Mouse (Mus musculus): ENCODE data around the gene Hmcn1. TPM values are rescaled to one million over a fixed set of nuclear protein-coding genes. Genes with fewer than 3 reads are reported as not detected.

The Hmcn1 gene
- polyA plus RNA-seq, 2 experiments: 35.3 to 80.4 TPM

DNA sequence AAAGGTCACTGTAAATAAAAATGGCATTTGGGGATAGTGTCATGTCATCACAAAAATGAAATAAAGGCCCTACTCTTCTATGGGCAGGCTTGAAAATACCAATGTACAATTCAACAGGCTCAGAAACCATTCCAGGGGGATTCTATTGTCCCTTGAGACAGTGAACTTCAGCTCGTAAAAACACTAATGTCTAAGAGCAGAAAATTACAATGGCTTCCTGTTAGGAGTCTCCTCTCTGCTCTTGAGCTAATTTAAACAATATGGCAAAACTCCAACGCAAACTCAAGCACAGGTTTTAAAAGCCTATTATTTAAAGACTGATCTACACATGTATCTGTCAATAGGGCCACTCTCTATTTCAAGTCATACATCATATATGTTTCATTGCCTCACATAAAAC is 49.6 kb downstream of the Hmcn1 start:
- 13% methylated on average over 2 of the region's 2 CpGs for WGBS
- no peaks in the 10 kb centered on the region for H3K9me3 ChIP-seq (ENCODE audit: control insufficient read depth, low read length)
- H3K27me3 ChIP-seq (ENCODE audit: control insufficient read depth, insufficient read depth, low read length): no peaks in the 10 kb centered on the region
- H3K36me3 ChIP-seq (ENCODE audit: control insufficient read depth, insufficient read depth, low read length): no peaks in the 10 kb centered on the region
- 0 out of 2 replicates have a peak, but pooled peaks cover 5% of the 10 kb centered on the region for H3K4me1 ChIP-seq (ENCODE audit: control insufficient read depth, insufficient read depth, low read length)
- no peak overlapping the region for H3K9ac ChIP-seq (ENCODE audit: low read depth, low read length, severe bottlenecking)
- TF ChIP-seq POLR2A (IDR thresholded peaks at IDR 0.05; ENCODE audit: borderline replicate concordance, extremely low read depth, insufficient read depth, insufficient read length): no peak
- no peak overlapping the region for H3K4me3 ChIP-seq (replicated peaks; ENCODE audit: low read length)
- H3K27ac ChIP-seq (replicated peaks; ENCODE audit: low read depth, low read length): no peak overlapping the region
- H3K4me2 ChIP-seq (replicated peaks; ENCODE audit: low read depth, low read length, severe bottlenecking): no peak overlapping the region
- ATAC-seq (ENCODE audit: low FRiP score, low read depth) (no peak), DNase-seq (ENCODE audit: low spot score) (no peak)

DNA sequence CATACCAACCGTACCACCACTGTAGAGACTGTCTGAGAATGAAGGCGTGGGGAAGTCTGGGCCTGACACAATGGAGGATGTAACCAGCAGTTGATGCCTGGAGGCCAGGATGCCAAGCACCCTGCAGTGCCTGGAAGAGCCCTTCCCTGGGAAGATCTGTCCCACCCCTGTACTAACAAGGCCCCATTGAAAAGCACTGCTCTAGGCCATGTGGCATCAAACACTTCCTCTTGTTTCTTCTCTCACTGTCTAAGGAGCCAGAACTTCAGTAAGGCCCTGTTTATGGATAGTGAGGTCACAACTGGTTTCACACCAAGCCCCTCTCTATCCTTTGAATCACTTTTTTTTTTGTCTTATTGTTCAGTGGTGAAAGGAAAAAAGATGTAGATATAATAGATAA is 51.1 kb downstream of the Hmcn1 start:
- Histone ChIP-seq H3K4me2 (replicated peaks; ENCODE audit: low read depth, low read length, severe bottlenecking) (no peak overlapping the region), H3K9ac (ENCODE audit: low read depth, low read length, severe bottlenecking) (no peak overlapping the region), H3K27ac (replicated peaks; ENCODE audit: low read depth, low read length) (no peak overlapping the region), H3K9me3 (ENCODE audit: control insufficient read depth, low read length) (no peaks in the 10 kb centered on the region), H3K27me3 (ENCODE audit: control insufficient read depth, insufficient read depth, low read length) (no peaks in the 10 kb centered on the region), H3K4me3 (replicated peaks; ENCODE audit: low read length) (no peak overlapping the region), H3K4me1 (ENCODE audit: control insufficient read depth, insufficient read depth, low read length) (0 out of 2 replicates have a peak, but pooled peaks cover 5% of the 10 kb centered on the region), H3K36me3 (ENCODE audit: control insufficient read depth, insufficient read depth, low read length) (no peaks in the 10 kb centered on the region)
- ATAC-seq (ENCODE audit: low FRiP score, low read depth) (no peak), DNase-seq (ENCODE audit: low spot score) (no peak)
- TF ChIP-seq POLR2A (IDR thresholded peaks at IDR 0.05; ENCODE audit: borderline replicate concordance, extremely low read depth, insufficient read depth, insufficient read length): no peak
- 83% methylated on average over 2 of the region's 2 CpGs for WGBS

- H3K27ac ChIP-seq (replicated peaks; ENCODE audit: low read depth, low read length): no peak overlapping the region
- no peaks in the 10 kb centered on the region for H3K27me3 ChIP-seq (ENCODE audit: control insufficient read depth, insufficient read depth, low read length)
- ATAC-seq (ENCODE audit: low FRiP score, low read depth): no peak
- no peak for DNase-seq (ENCODE audit: low spot score)
- no peak for TF ChIP-seq POLR2A (IDR thresholded peaks at IDR 0.05; ENCODE audit: borderline replicate concordance, extremely low read depth, insufficient read depth, insufficient read length)
- H3K4me3 ChIP-seq (replicated peaks; ENCODE audit: low read length): no peak overlapping the region
- no peak overlapping the region for H3K4me2 ChIP-seq (replicated peaks; ENCODE audit: low read depth, low read length, severe bottlenecking)
- WGBS: 64% methylated on average over 4 of the region's 4 CpGs
- H3K36me3 ChIP-seq (ENCODE audit: control insufficient read depth, insufficient read depth, low read length): no peaks in the 10 kb centered on the region
- no peak overlapping the region for H3K9ac ChIP-seq (ENCODE audit: low read depth, low read length, severe bottlenecking)
- no peaks in the 10 kb centered on the region for H3K9me3 ChIP-seq (ENCODE audit: control insufficient read depth, low read length)
- peaks cover 6% of the 10 kb centered on the region; the same call in 1 of the 2 replicates for H3K4me1 ChIP-seq (ENCODE audit: control insufficient read depth, insufficient read depth, low read length)
Observed at GRCm38 (mm10) chr1:150936821-150937220, 56.4 kb downstream of the Hmcn1 start.

DNA sequence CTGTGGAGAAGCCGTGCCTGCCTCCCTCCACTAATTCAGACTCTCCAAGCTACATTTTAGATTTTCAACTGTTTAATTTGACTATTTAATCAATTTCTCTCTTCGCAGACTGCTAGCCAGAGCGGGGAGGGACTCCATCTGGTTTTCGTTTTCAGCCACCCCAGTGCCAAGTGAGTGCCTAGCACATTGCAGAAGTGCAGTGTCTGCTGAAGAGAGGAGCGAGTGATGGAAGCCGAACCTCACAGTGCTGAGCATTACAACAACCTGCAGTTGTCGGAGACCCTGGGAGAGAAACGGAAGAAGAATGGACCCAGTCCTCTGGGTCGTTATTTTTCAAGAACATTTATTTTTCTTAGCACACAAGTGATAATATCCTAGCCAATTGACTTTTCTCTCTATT is 59.6 kb downstream of the Hmcn1 start:
- peak overlapping the region; percentile 4; the same call in 1 of the 2 replicates for H3K4me3 ChIP-seq (replicated peaks; ENCODE audit: low read length)
- no peak for ATAC-seq (ENCODE audit: low FRiP score, low read depth)
- H3K27me3 ChIP-seq (ENCODE audit: control insufficient read depth, insufficient read depth, low read length): no peaks in the 10 kb centered on the region
- peak; percentile 65 for DNase-seq (ENCODE audit: low spot score)
- H3K4me2 ChIP-seq (replicated peaks; ENCODE audit: low read depth, low read length, severe bottlenecking): peak overlapping the region; percentile 29
- peaks cover 6% of the 10 kb centered on the region; the same call in 1 of the 2 replicates for H3K4me1 ChIP-seq (ENCODE audit: control insufficient read depth, insufficient read depth, low read length)
- H3K9me3 ChIP-seq (ENCODE audit: control insufficient read depth, low read length): no peaks in the 10 kb centered on the region
- no peak overlapping the region for H3K27ac ChIP-seq (replicated peaks; ENCODE audit: low read depth, low read length)
- H3K36me3 ChIP-seq (ENCODE audit: control insufficient read depth, insufficient read depth, low read length): no peaks in the 10 kb centered on the region
- 23% methylated on average over 9 of the region's 9 CpGs for WGBS
- TF ChIP-seq POLR2A (IDR thresholded peaks at IDR 0.05; ENCODE audit: borderline replicate concordance, extremely low read depth, insufficient read depth, insufficient read length): no peak
- no peak overlapping the region for H3K9ac ChIP-seq (ENCODE audit: low read depth, low read length, severe bottlenecking)

- Histone ChIP-seq H3K4me3 (replicated peaks; ENCODE audit: low read length) (no peak overlapping the region), H3K9ac (ENCODE audit: low read depth, low read length, severe bottlenecking) (no peak overlapping the region), H3K27ac (replicated peaks; ENCODE audit: low read depth, low read length) (no peak overlapping the region), H3K27me3 (ENCODE audit: control insufficient read depth, insufficient read depth, low read length) (no peaks in the 10 kb centered on the region), H3K4me1 (ENCODE audit: control insufficient read depth, insufficient read depth, low read length) (0 out of 2 replicates have a peak, but pooled peaks cover 12% of the 10 kb centered on the region), H3K9me3 (ENCODE audit: control insufficient read depth, low read length) (no peaks in the 10 kb centered on the region), H3K36me3 (ENCODE audit: control insufficient read depth, insufficient read depth, low read length) (no peaks in the 10 kb centered on the region), H3K4me2 (replicated peaks; ENCODE audit: low read depth, low read length, severe bottlenecking) (no peak overlapping the region)
- ATAC-seq (ENCODE audit: low FRiP score, low read depth): peak; percentile 62
- peak; percentile 66 for DNase-seq (ENCODE audit: low spot score)
- TF ChIP-seq POLR2A (IDR thresholded peaks at IDR 0.05; ENCODE audit: borderline replicate concordance, extremely low read depth, insufficient read depth, insufficient read length): no peak
- 47% methylated on average over 9 of the region's 9 CpGs for WGBS
Observed at GRCm38 (mm10) chr1:150920860-150921259, 72.4 kb downstream of the Hmcn1 start.

DNA sequence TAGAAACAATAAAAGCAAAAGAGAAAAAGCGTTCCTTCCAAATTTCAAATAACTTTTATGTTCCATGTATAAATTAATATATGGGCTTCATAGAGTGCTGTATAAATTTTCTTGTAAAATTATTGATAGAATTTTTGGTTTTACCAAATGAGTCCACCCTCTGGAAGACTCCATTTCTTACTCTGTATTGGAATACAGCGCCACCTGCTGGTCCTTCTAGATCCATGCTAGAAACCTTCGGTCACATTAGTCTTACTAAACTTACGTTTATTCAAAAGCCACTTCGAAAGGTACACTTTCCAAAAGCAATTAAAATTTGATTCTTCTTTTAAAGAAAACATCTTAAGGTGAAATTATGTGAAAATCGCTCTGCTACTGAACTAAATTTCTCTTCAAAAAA is 73.0 kb downstream of the Hmcn1 start:
- Histone ChIP-seq H3K9ac (ENCODE audit: low read depth, low read length, severe bottlenecking) (no peak overlapping the region), H3K27me3 (ENCODE audit: control insufficient read depth, insufficient read depth, low read length) (no peaks in the 10 kb centered on the region), H3K4me1 (ENCODE audit: control insufficient read depth, insufficient read depth, low read length) (peaks cover 13% of the 10 kb centered on the region), H3K9me3 (ENCODE audit: control insufficient read depth, low read length) (no peaks in the 10 kb centered on the region), H3K27ac (replicated peaks; ENCODE audit: low read depth, low read length) (no peak overlapping the region), H3K36me3 (ENCODE audit: control insufficient read depth, insufficient read depth, low read length) (no peaks in the 10 kb centered on the region), H3K4me2 (replicated peaks; ENCODE audit: low read depth, low read length, severe bottlenecking) (no peak overlapping the region), H3K4me3 (replicated peaks; ENCODE audit: low read length) (no peak overlapping the region)
- DNase-seq (ENCODE audit: low spot score) (peak; percentile 89), ATAC-seq (ENCODE audit: low FRiP score, low read depth) (no peak)
- 42% methylated on average over 6 of the region's 6 CpGs for WGBS
- no peak for TF ChIP-seq POLR2A (IDR thresholded peaks at IDR 0.05; ENCODE audit: borderline replicate concordance, extremely low read depth, insufficient read depth, insufficient read length)
